ENCODE assay signal across 8 mouse cellular contexts in genomic region chr19:38396633-38396970, GRCm38 (mm10). TPM values are rescaled to one million over a fixed set of nuclear protein-coding genes. Genes with fewer than 3 reads are reported as not detected.
DNase-seq lines count a peak whose midpoint lies in the region; ATAC-seq and TF ChIP-seq lines count a peak whose summit lies in the region.

No protein-coding gene starts in this region.

- WGBS in thymus, adult 2 months: 56% methylated on average over 8 of the region's 8 CpGs
- WGBS in limb, embryonic 15.5 days: 27% methylated on average over 8 of the region's 8 CpGs

- peak; percentile 30 for DNase-seq in cerebellum, adult 9-11 months
- DNase-seq in cerebellum, adult 11-12 months: no peak
- no peak for DNase-seq in thymus, adult 2 months
- DNase-seq in thymus, postnatal 36 days: no peak
- no peak for DNase-seq in right cerebral cortex, adult 18-20 months
- no peak for DNase-seq in ovary, adult 18-20 months (ENCODE audit: low spot score)
- no peak for DNase-seq in B cell, adult 2 months

- H3K27ac ChIP-seq in thymus, adult 2 months (ENCODE audit: control insufficient read depth, insufficient read depth, low read length): no peak overlapping the region
- no peak overlapping the region for H3K27ac ChIP-seq in limb, embryonic 15.5 days

- no peaks in the 10 kb centered on the region for H3K9me3 ChIP-seq in limb, embryonic 15.5 days

- no peaks in the 10 kb centered on the region for H3K36me3 ChIP-seq in thymus, adult 2 months (ENCODE audit: control insufficient read depth, insufficient read depth, low read length)
- no peaks in the 10 kb centered on the region for H3K36me3 ChIP-seq in limb, embryonic 15.5 days

- no peak overlapping the region for H3K9ac ChIP-seq in limb, embryonic 15.5 days

- ATAC-seq in limb, embryonic 15.5 days (ENCODE audit: insufficient number of reproducible peaks, low FRiP score, low TSS enrichment, low read depth): no peak

- no peak for TF ChIP-seq POLR2A in thymus, adult 2 months (IDR thresholded peaks at IDR 0.05; ENCODE audit: control insufficient read depth, extremely low read depth, insufficient read depth, low read length, poor library complexity)

- no peaks in the 10 kb centered on the region for H3K27me3 ChIP-seq in thymus, adult 2 months (ENCODE audit: control insufficient read depth, insufficient read depth, low read length)
- no peaks in the 10 kb centered on the region for H3K27me3 ChIP-seq in limb, embryonic 15.5 days

- H3K4me3 ChIP-seq in thymus, adult 2 months (ENCODE audit: control insufficient read depth, insufficient read depth, low read length): peak overlapping the region; percentile 66
- peak overlapping the region; percentile 69 for H3K4me3 ChIP-seq in limb, embryonic 15.5 days

- no peak for TF ChIP-seq CTCF in thymus, adult 2 months (IDR thresholded peaks at IDR 0.05; ENCODE audit: borderline replicate concordance, control insufficient read depth, extremely low read depth, insufficient read depth, low read length, poor library complexity)

- peak overlapping the region; percentile 94 for H3K4me2 ChIP-seq in limb, embryonic 15.5 days

- H3K4me1 ChIP-seq in thymus, adult 2 months (replicated peaks; ENCODE audit: control insufficient read depth, insufficient read depth, low read length): peaks cover 14% of the 10 kb centered on the region
- peaks cover 11% of the 10 kb centered on the region; the same call in 1 of the 2 replicates for H3K4me1 ChIP-seq in limb, embryonic 15.5 days

RNA-seq across cellular contexts. Expression of gene Slc35g1, which starts 0.8 kb away (rescaled TPM):
- polyA plus RNA-seq in thymus, adult 2 months (2012; rRNA removed): 5.3 and 8.2 TPM in 2 replicates
- 2.3 and 3.0 TPM in 2 replicates for polyA plus RNA-seq in limb, embryonic 15.5 days (2015; fragmentation: Nextera tagmentation; extraction: Ambion mirVana)
